ENCODE assay signal across 20 mouse cellular contexts in genomic region chr12:103476779-103477389, GRCm38 (mm10). TPM values are rescaled to one million over a fixed set of nuclear protein-coding genes. Genes with fewer than 3 reads are reported as not detected.
"Had no signal": no experiment of that assay in that cellular context is flagged by ENCODE, and none has a peak within 500 bp of the region (broad histone marks: within the 10 kb centered on the region; RNA-seq: fewer than 3 reads in every experiment).

No protein-coding gene starts in this region.

- H3K4me1 ChIP-seq: midbrain, embryonic 10.5 days; midbrain, embryonic 12.5 days; neural tube, embryonic 12.5 days; stomach, embryonic 15.5 days had no signal

- H3K27me3 ChIP-seq: midbrain, embryonic 12.5 days; neural tube, embryonic 12.5 days; stomach, embryonic 15.5 days had no signal

- H3K36me3 ChIP-seq: midbrain, embryonic 10.5 days; midbrain, embryonic 12.5 days; neural tube, embryonic 12.5 days; stomach, embryonic 15.5 days had no signal

- DNase-seq: lung, adult 18-20 months; lung, embryonic 14.5 days; lung, postnatal 10 days; midbrain, embryonic 14.5 days; right cerebral cortex, postnatal 14 days; thymus, adult 2 months; thymus, postnatal 25 days; thymus, postnatal 4 days had no signal

- H3K9me3 ChIP-seq: midbrain, embryonic 10.5 days; midbrain, embryonic 12.5 days; neural tube, embryonic 12.5 days; stomach, embryonic 15.5 days had no signal

- H3K4me3 ChIP-seq: midbrain, embryonic 10.5 days; midbrain, embryonic 12.5 days; neural tube, embryonic 12.5 days; stomach, embryonic 15.5 days had no signal

- H3K4me2 ChIP-seq: lung, embryonic 14.5 days; midbrain, embryonic 12.5 days; neural tube, embryonic 12.5 days; stomach, embryonic 15.5 days had no signal

- H3K27ac ChIP-seq: midbrain, embryonic 10.5 days; midbrain, embryonic 12.5 days; neural tube, embryonic 12.5 days; stomach, embryonic 15.5 days; stomach, postnatal 0 days had no signal

- H3K9ac ChIP-seq: lung, embryonic 14.5 days; midbrain, embryonic 12.5 days; neural tube, embryonic 12.5 days; stomach, embryonic 15.5 days had no signal

RNA-seq across cellular contexts. Expression of gene Ifi27l2b, which starts 19.9 kb away (rescaled TPM):
- total RNA-seq: megakaryocyte, adult 5-6 weeks; megakaryocyte-erythroid progenitor cell, adult 5-6 weeks; midbrain, postnatal 0 days; neutrophil, adult 5-6 weeks had no signal
- polyA plus RNA-seq: lung, embryonic 14.5 days; lung, embryonic 16.5 days; midbrain, embryonic 10.5 days; midbrain, embryonic 12.5 days; midbrain, embryonic 14.5 days; midbrain, postnatal 0 days; neural tube, embryonic 12.5 days; neural tube, embryonic 14.5 days; testis, adult 2 months had no signal

RNA-seq across cellular contexts. Expression of gene Ifi27l2a, which starts 33.4 kb away (rescaled TPM):
- polyA plus RNA-seq: neural tube, embryonic 14.5 days had no signal

RNA-seq across cellular contexts. Expression of gene Ppp4r4, which starts 55.2 kb away (rescaled TPM):
- total RNA-seq: megakaryocyte, adult 5-6 weeks had no signal
